Mouse (Mus musculus) intestine, embryonic 15.5 days (tissue): Measurements from ENCODE around the gene Mtmr14. TPM values are rescaled to one million over a fixed set of nuclear protein-coding genes. Genes with fewer than 3 reads are reported as not detected.
A peak's percentile ranks its signal among the peaks of the same experiment; 100 is the strongest.

Experiments
- ATAC-seq: fragments of 200-750 bp; cut with Nextera tagmentation; 2 replicates; pipeline ENCODE4 v1.8.0; 2017; ENCODE audit warnings: moderate TSS enrichment, moderate library complexity
- H3K27ac ChIP-seq: fragments of 300-500 bp; sonication (generic); 2 replicates; pipeline ENCODE4 v1.5.1; 2015; ENCODE audit warnings: mild to moderate bottlenecking, inconsistent platforms
- H3K27me3 ChIP-seq: fragments of 300-500 bp; sonication (generic); replicated peaks from 2 replicates; pipeline ENCODE4 v1.6.1; 2015; ENCODE audit warnings: inconsistent platforms
- H3K36me3 ChIP-seq: fragments of 300-500 bp; sonication (generic); 2 replicates; pipeline ENCODE4 v1.6.1; 2015; ENCODE audit warnings: inconsistent platforms
- H3K4me1 ChIP-seq: fragments of 300-500 bp; sonication (generic); replicated peaks from 2 replicates; pipeline ENCODE4 v1.6.1; 2015; ENCODE audit warnings: inconsistent platforms
- H3K4me2 ChIP-seq: fragments of 300-500 bp; sonication (generic); replicated peaks from 2 replicates; pipeline ENCODE4 v1.6.1; 2015; ENCODE audit warnings: mild to moderate bottlenecking, inconsistent platforms
- H3K4me3 ChIP-seq: fragments of 300-500 bp; sonication (generic); replicated peaks from 2 replicates; pipeline ENCODE4 v1.5.1; 2015; ENCODE audit warnings: inconsistent platforms
- H3K9ac ChIP-seq: fragments of 300-500 bp; sonication (generic); 2 replicates; pipeline ENCODE4 v1.6.1; 2015; ENCODE audit warnings: inconsistent platforms
- H3K9me3 ChIP-seq: fragments of 300-500 bp; sonication (generic); 2 replicates; pipeline ENCODE4 v1.6.1; 2016; ENCODE audit warnings: inconsistent platforms
- WGBS: fragments of 180-500 bp; shearing (Covaris S2); methylation state at CpG from one replicate; pipeline ENCODE4 v1.1.7; 2015; 5-methylcytosine and 5-hydroxymethylcytosine counted together
- polyA plus RNA-seq: library from polyadenylated mRNA; unstranded; fragments of >200 nt; fragmentation: Nextera tagmentation; extraction: Ambion mirVana; gene quantifications from 2 replicates; pipeline ENCODE4 v1.2.1, GENCODE M21; 2015

Gene Mtmr14
- polyA plus RNA-seq, 1 experiment from 2014 or later = 32.2 TPM

DNA sequence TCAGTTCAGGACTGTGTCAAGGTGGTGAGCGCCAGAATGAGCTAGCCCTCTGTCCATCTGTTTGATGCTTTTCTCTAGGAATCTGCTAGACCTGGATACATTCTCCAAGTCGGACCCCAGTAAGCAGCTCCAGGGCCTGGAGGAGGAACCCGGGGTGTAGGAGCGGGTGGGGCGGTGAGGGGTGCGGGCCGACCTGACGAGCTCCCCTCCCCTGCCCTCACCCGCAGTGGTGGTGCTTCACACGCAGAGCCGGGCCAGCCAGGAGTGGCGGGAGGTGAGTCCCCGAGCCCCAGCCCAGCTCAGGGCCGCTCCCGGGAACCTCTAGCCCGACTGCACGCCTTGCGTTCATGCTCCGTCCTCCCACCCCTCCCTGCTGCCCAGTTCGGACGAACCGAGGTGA lies 45.3 kb downstream of the Mtmr14 start:
- Histone ChIP-seq H3K9ac (no peak overlapping the region), H3K4me3 (no peak overlapping the region), H3K9me3 (no peaks in the 10 kb centered on the region), H3K36me3 (no peaks in the 10 kb centered on the region), H3K4me1 (peaks cover 7% of the 10 kb centered on the region; the same call in 1 of the 2 replicates), H3K27ac (no peak overlapping the region), H3K27me3 (peaks cover 37% of the 10 kb centered on the region), H3K4me2 (peak overlapping the region; percentile 28)
- ATAC-seq = peak; percentile 47; the same call in 1 of the 2 replicates
- WGBS = 2% methylated on average over 22 of the region's 22 CpGs

- no peak overlapping the region for H3K4me3 ChIP-seq
- H3K9me3 ChIP-seq = no peaks in the 10 kb centered on the region
- no peak overlapping the region for H3K27ac ChIP-seq
- peak overlapping the region; percentile 28; the same call in 1 of the 2 replicates for H3K4me2 ChIP-seq
- ATAC-seq = 0 out of 2 replicates have a peak, but pooled peaks have one; percentile 17
- peaks cover 37% of the 10 kb centered on the region for H3K27me3 ChIP-seq
- H3K9ac ChIP-seq = no peak overlapping the region
- H3K36me3 ChIP-seq = no peaks in the 10 kb centered on the region
- peaks cover 7% of the 10 kb centered on the region; the same call in 1 of the 2 replicates for H3K4me1 ChIP-seq
- WGBS = 4% methylated on average over 6 of the region's 6 CpGs
These were observed 45.9 kb downstream of the Mtmr14 start for GRCm38 (mm10) chr6:113283500-113283899.

- 68% methylated on average over 3 of the region's 3 CpGs for WGBS
- H3K9me3 ChIP-seq = no peaks in the 10 kb centered on the region
- H3K27me3 ChIP-seq = peaks cover 37% of the 10 kb centered on the region
- no peak overlapping the region for H3K27ac ChIP-seq
- H3K36me3 ChIP-seq = no peaks in the 10 kb centered on the region
- H3K4me3 ChIP-seq = no peak overlapping the region
- ATAC-seq = no peak
- peaks cover 7% of the 10 kb centered on the region; the same call in 1 of the 2 replicates for H3K4me1 ChIP-seq
- no peak overlapping the region for H3K9ac ChIP-seq
- H3K4me2 ChIP-seq = no peak overlapping the region
These were observed 47.3 kb downstream of the Mtmr14 start for GRCm38 (mm10) chr6:113284931-113285330.

- 64% methylated on average over 1 of the region's 1 CpGs for WGBS
- peaks cover 7% of the 10 kb centered on the region; the same call in 1 of the 2 replicates for H3K4me1 ChIP-seq
- ATAC-seq = no peak
- no peaks in the 10 kb centered on the region for H3K9me3 ChIP-seq
- H3K4me2 ChIP-seq = no peak overlapping the region
- no peaks in the 10 kb centered on the region for H3K36me3 ChIP-seq
- H3K9ac ChIP-seq = no peak overlapping the region
- H3K27me3 ChIP-seq = peaks cover 37% of the 10 kb centered on the region
- no peak overlapping the region for H3K4me3 ChIP-seq
- H3K27ac ChIP-seq = no peak overlapping the region
These were observed 48.7 kb downstream of the Mtmr14 start for GRCm38 (mm10) chr6:113286316-113286715.

DNA sequence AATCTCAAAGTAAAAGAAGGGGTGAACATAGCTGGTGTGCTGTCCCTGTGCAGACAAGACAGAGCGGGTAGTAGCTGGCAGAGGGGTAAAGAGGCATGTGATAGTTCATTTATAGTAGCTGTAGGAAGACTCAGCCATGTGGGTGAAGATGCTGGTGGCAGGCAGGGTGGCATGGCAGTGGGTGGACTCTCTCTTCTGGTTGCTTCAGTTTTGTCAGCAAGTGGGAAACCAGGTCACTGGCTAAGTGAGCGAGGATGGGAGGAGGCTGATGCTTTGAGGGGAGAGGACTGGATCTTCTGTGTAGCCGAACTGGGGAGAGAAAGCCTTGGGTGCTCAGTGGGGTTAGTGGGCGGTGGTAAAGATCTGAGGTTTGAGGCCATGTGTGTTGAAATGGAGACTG lies 49.6 kb downstream of the Mtmr14 start:
- H3K27me3 ChIP-seq = peaks cover 29% of the 10 kb centered on the region
- H3K9me3 ChIP-seq = no peaks in the 10 kb centered on the region
- no peak for ATAC-seq
- H3K9ac ChIP-seq = no peak overlapping the region
- peaks cover 5% of the 10 kb centered on the region; the same call in 1 of the 2 replicates for H3K4me1 ChIP-seq
- WGBS = 67% methylated on average over 4 of the region's 4 CpGs
- H3K36me3 ChIP-seq = no peaks in the 10 kb centered on the region
- no peak overlapping the region for H3K4me2 ChIP-seq
- H3K4me3 ChIP-seq = no peak overlapping the region
- H3K27ac ChIP-seq = no peak overlapping the region

GRCm38 (mm10) chr6:113289346-113289745 lies 51.7 kb downstream of the Mtmr14 start:
- Histone ChIP-seq H3K4me2 (no peak overlapping the region), H3K27me3 (peaks cover 8% of the 10 kb centered on the region), H3K36me3 (no peaks in the 10 kb centered on the region), H3K27ac (no peak overlapping the region), H3K4me1 (no peaks in the 10 kb centered on the region), H3K9me3 (no peaks in the 10 kb centered on the region), H3K4me3 (no peak overlapping the region), H3K9ac (no peak overlapping the region)
- WGBS = 90% methylated on average over 15 of the region's 15 CpGs
- ATAC-seq = no peak

GRCm38 (mm10) chr6:113290346-113290745 lies 52.7 kb downstream of the Mtmr14 start:
- Histone ChIP-seq H3K36me3 (no peaks in the 10 kb centered on the region), H3K27me3 (no peaks in the 10 kb centered on the region), H3K4me1 (no peaks in the 10 kb centered on the region), H3K4me2 (no peak overlapping the region), H3K9ac (no peak overlapping the region), H3K9me3 (no peaks in the 10 kb centered on the region), H3K27ac (no peak overlapping the region), H3K4me3 (no peak overlapping the region)
- WGBS = 67% methylated on average over 6 of the region's 6 CpGs
- no peak for ATAC-seq

DNA sequence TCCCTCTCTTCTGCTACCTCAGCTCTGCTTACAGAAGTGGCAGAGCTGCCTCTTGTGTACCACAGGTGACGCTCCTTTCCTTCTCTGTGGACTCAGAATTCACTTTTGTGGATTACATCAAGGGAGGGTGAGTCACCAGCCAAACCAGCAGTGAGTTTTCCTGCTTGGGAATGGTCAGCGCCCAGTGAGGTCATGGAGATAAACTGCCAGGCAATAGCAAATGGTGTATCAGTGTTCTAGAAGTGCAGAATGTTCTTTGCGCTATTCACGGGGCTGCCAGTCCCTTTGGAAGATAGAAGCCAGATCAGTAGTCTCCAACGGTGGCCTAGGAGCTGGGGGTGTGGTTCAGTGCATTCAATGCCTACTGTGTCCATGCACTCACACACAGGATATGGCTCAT lies 55.3 kb downstream of the Mtmr14 start:
- Histone ChIP-seq H3K9me3 (no peaks in the 10 kb centered on the region), H3K27me3 (no peaks in the 10 kb centered on the region), H3K27ac (no peak overlapping the region), H3K36me3 (no peaks in the 10 kb centered on the region), H3K9ac (no peak overlapping the region), H3K4me2 (no peak overlapping the region), H3K4me3 (no peak overlapping the region), H3K4me1 (no peaks in the 10 kb centered on the region)
- 65% methylated on average over 5 of the region's 5 CpGs for WGBS
- no peak for ATAC-seq

DNA sequence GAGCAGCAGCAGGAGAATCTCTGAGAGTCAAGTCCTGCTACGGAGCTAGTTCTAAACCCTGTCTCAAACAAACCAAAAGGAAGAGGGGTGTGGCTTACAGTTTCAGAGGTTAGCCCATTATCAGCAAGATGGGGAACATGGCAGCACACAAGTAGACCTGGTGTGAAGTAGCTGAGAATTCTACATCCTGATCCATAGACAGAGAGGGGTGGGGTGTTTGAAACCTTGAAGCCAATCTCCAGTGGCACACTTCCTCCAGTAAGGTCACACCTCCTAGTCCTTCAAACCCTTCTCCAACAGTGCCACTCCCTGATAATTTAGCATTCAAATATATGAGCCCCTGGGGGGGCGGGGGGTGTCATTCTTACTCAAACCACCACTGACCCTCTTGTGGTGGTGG lies 58.4 kb downstream of the Mtmr14 start:
- ATAC-seq = no peak
- Histone ChIP-seq H3K9me3 (no peaks in the 10 kb centered on the region), H3K4me3 (no peak overlapping the region), H3K36me3 (no peaks in the 10 kb centered on the region), H3K27me3 (no peaks in the 10 kb centered on the region), H3K4me1 (no peaks in the 10 kb centered on the region), H3K4me2 (no peak overlapping the region), H3K27ac (no peak overlapping the region), H3K9ac (no peak overlapping the region)
- WGBS = 76% methylated on average over 2 of the region's 2 CpGs

DNA sequence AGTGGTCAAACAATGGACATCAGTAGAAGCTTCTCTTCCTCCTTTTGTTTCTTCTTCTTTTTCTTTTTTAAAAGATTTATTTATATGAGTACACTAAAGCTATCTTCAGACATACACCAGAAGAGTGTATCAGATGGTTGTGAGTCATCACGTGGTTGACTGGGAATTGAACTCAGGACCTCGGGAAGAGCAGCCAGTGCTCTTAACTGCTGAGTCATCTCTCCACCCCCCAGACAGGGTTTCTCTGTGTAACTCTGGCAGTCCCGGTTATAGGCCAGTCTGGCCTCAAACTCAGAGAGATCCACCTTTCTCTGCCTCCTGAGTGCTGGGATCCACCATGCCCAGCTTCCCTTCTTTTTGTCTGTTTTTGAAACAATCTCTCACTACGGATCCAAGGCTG lies 59.0 kb downstream of the Mtmr14 start:
- no peaks in the 10 kb centered on the region for H3K9me3 ChIP-seq
- H3K9ac ChIP-seq = no peak overlapping the region
- no peak overlapping the region for H3K4me3 ChIP-seq
- WGBS = 64% methylated on average over 4 of the region's 4 CpGs
- no peak for ATAC-seq
- H3K27me3 ChIP-seq = no peaks in the 10 kb centered on the region
- no peak overlapping the region for H3K27ac ChIP-seq
- no peaks in the 10 kb centered on the region for H3K4me1 ChIP-seq
- no peaks in the 10 kb centered on the region for H3K36me3 ChIP-seq
- no peak overlapping the region for H3K4me2 ChIP-seq

DNA sequence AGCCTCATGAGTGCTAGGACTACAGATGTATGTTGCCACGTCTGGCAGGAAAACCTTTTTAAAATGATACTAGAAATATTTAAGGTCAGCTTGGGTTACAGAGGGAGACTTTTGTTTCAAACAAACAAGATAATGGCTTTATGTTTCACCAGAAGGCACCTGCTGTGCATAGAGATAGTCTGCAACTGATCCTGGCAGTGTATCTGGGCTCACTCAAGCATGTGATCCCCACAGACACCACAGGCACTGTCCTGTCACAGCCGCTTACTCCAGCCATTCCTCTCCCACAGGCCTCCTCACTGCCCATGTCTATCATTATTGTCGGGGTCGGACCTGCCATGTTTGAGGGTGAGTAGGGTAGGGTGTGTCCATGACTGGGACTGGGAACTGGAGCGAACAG lies 63.7 kb downstream of the Mtmr14 start:
- no peak for ATAC-seq
- H3K36me3 ChIP-seq = no peaks in the 10 kb centered on the region
- WGBS = 83% methylated on average over 5 of the region's 5 CpGs

DNA sequence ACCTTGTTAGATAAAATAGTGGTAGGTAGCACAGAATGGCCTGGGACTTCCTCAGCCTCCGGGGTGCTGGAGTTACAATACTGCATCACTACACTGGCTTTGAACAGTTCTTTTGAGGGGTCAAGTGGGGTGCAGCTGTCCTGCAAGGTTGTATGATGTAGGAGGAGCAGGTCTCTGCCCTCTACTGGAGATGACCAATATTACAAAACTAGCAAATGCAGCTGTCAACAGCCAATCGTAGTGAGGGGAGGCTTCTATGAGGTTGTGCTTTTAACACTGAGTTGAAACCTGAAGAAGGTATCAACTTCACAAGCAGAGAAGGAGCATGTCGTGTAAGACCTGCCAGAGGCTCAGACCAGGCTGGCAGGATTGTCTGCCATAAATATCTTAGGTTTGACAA lies 64.6 kb downstream of the Mtmr14 start:
- Histone ChIP-seq H3K9ac (no peak overlapping the region), H3K4me2 (no peak overlapping the region), H3K27me3 (no peaks in the 10 kb centered on the region), H3K27ac (no peak overlapping the region), H3K36me3 (no peaks in the 10 kb centered on the region), H3K9me3 (no peaks in the 10 kb centered on the region), H3K4me3 (no peak overlapping the region), H3K4me1 (no peaks in the 10 kb centered on the region)
- 30% methylated on average over 3 of the region's 3 CpGs for WGBS
- ATAC-seq = no peak

More for the DNA sequence above, 63.7 kb downstream of the Mtmr14 start:
- Histone ChIP-seq H3K4me2 (no peak overlapping the region), H3K9ac (no peak overlapping the region), H3K27me3 (no peaks in the 10 kb centered on the region), H3K4me3 (no peak overlapping the region), H3K27ac (no peak overlapping the region), H3K9me3 (no peaks in the 10 kb centered on the region), H3K4me1 (no peaks in the 10 kb centered on the region)

DNA sequence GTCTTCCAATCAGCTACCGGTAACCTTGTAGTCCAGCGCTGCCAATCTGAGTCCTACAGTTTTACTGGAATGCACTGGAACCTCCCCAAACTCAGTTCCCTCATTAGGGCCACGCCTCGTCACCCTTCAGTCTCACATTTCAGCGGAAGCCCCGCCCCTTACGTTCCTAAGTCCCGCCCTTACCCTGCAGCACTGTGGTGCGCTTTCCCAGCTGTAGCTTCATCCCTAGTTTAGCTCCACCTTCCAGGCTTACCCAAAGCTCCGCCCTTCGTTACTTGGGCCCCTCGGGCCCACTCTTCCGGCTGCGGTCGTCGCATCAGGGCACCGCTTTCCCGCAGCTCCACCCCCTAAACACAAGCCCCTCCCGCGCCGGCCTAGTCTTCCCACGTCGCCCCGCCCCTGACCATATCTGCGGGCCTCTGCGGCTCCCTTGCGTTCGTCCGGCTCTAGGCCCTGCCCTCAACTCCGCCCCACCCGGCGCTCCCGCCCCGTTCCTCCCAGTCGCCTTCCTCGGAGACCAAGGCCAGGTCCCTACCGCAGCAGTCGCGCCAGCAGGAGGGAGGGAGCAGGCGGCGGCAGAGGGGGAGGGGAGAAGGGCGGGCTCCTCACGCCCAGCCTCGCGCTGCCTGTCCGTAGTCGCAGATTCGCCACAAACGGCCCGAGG lies 68.8 kb downstream of the Mtmr14 start:
- H3K27ac ChIP-seq = peak overlapping the region; percentile 92
- no peaks in the 10 kb centered on the region for H3K9me3 ChIP-seq
- no peaks in the 10 kb centered on the region for H3K27me3 ChIP-seq
- under 1% methylated on average over 50 of the region's 50 CpGs for WGBS
- ATAC-seq = peak; percentile 98
- H3K4me2 ChIP-seq = peak overlapping the region; percentile 91
- peak overlapping the region; percentile 98 for H3K9ac ChIP-seq
- H3K4me3 ChIP-seq = peak overlapping the region; percentile 99
- peaks cover 5% of the 10 kb centered on the region; the same call in 1 of the 2 replicates for H3K36me3 ChIP-seq
- H3K4me1 ChIP-seq = peaks cover 10% of the 10 kb centered on the region
